Mouse (Mus musculus): Measurements from ENCODE around the gene Selp. TPM values are rescaled to one million over a fixed set of nuclear protein-coding genes. Genes with fewer than 3 reads are reported as not detected.

Selp gene
- polyA plus RNA-seq, 1 experiment from 2014 or later = 0.62 TPM

DNA sequence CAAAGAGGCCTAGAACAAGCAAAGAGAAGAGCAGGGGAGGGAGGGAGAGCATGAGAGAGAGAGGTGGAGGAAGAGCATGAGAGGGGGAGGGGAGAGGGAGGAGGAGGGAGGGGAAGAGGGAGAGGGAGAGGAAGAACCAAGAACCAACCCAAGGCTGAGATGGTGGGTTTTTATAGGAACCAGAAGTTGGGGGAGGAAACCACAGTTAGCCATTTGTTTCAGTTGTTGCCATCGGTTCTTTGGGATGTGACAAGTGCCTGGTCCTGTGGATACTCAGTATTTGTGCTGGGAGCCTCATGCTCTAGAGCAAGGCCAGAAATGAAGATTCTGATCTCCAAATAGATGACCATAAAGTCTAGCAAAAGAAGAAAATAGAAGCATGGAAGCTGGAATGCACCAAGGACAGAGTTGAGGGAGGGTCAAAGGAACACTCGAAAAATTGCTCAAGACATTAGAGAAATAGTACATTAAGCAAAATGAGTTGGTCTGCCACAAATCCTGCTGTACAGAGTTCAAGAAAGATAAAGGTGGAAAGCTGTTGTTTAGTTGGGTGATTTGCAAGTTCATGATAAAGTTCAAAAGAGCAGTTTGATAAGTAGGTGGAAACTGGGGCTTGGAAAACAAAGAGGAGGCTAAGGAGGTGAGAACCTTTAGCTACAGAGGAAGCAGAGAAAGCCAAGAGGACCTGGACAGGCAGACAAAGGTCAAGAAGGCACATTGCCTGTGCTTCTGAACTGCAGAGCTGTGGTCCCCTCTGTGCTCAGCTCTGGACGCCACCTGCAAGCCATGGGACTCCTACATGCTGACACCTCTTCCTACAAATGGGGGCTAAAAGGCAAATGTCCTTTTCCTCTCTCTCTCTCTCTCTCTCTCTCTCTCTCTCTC lies 5.1 kb downstream of the Selp start:
- Histone ChIP-seq H3K4me3 (ENCODE audit: low read depth, low read length) (no peak overlapping the region), H3K4me1 (replicated peaks; ENCODE audit: control insufficient read depth, insufficient read depth) (no peaks in the 10 kb centered on the region), H3K27ac (replicated peaks) (no peak overlapping the region), H3K36me3 (ENCODE audit: control insufficient read depth, insufficient read depth, low read length) (no peaks in the 10 kb centered on the region), H3K9ac (ENCODE audit: low read length) (no peak overlapping the region), H3K4me2 (replicated peaks; ENCODE audit: low read depth) (no peak overlapping the region), H3K27me3 (ENCODE audit: control insufficient read depth, insufficient read depth, low read length) (no peaks in the 10 kb centered on the region), H3K9me3 (ENCODE audit: control insufficient read depth, low read length) (no peaks in the 10 kb centered on the region)
- WGBS = 67% methylated on average over 3 of the region's 3 CpGs
- no peak for ATAC-seq (ENCODE audit: low FRiP score, low TSS enrichment)
- no peak for TF ChIP-seq EP300 (optimal IDR thresholded peaks at IDR 0.05)
- no peak for TF ChIP-seq CTCF (IDR thresholded peaks at IDR 0.05; ENCODE audit: low read depth)
- DNase-seq (ENCODE audit: low spot score) = no peak

GRCm38 (mm10) chr1:164120777-164121158 lies 5.7 kb downstream of the Selp start:
- Histone ChIP-seq H3K4me1 (replicated peaks; ENCODE audit: control insufficient read depth, insufficient read depth) (no peaks in the 10 kb centered on the region), H3K9me3 (ENCODE audit: control insufficient read depth, low read length) (no peaks in the 10 kb centered on the region), H3K9ac (ENCODE audit: low read length) (no peak overlapping the region), H3K4me2 (replicated peaks; ENCODE audit: low read depth) (no peak overlapping the region), H3K36me3 (ENCODE audit: control insufficient read depth, insufficient read depth, low read length) (no peaks in the 10 kb centered on the region), H3K4me3 (ENCODE audit: low read depth, low read length) (no peak overlapping the region), H3K27ac (replicated peaks) (no peak overlapping the region), H3K27me3 (ENCODE audit: control insufficient read depth, insufficient read depth, low read length) (no peaks in the 10 kb centered on the region)
- no peak for DNase-seq (ENCODE audit: low spot score)
- TF ChIP-seq EP300 (optimal IDR thresholded peaks at IDR 0.05) (no peak), CTCF (IDR thresholded peaks at IDR 0.05; ENCODE audit: low read depth) (no peak)
- no peak for ATAC-seq (ENCODE audit: low FRiP score, low TSS enrichment)
- 72% methylated on average over 3 of the region's 3 CpGs for WGBS

- Histone ChIP-seq H3K36me3 (ENCODE audit: control insufficient read depth, insufficient read depth, low read length) (no peaks in the 10 kb centered on the region), H3K4me1 (replicated peaks; ENCODE audit: control insufficient read depth, insufficient read depth) (no peaks in the 10 kb centered on the region), H3K9me3 (ENCODE audit: control insufficient read depth, low read length) (no peaks in the 10 kb centered on the region), H3K9ac (ENCODE audit: low read length) (no peak overlapping the region), H3K27me3 (ENCODE audit: control insufficient read depth, insufficient read depth, low read length) (no peaks in the 10 kb centered on the region), H3K4me2 (replicated peaks; ENCODE audit: low read depth) (no peak overlapping the region), H3K4me3 (ENCODE audit: low read depth, low read length) (no peak overlapping the region), H3K27ac (replicated peaks) (no peak overlapping the region)
- no peak for DNase-seq (ENCODE audit: low spot score)
- no peak for ATAC-seq (ENCODE audit: low FRiP score, low TSS enrichment)
- WGBS = 53% methylated on average over 3 of the region's 3 CpGs
- TF ChIP-seq CTCF (IDR thresholded peaks at IDR 0.05; ENCODE audit: low read depth) (no peak), EP300 (optimal IDR thresholded peaks at IDR 0.05) (no peak)
These were observed 8.8 kb downstream of the Selp start for GRCm38 (mm10) chr1:164123836-164124235.

- no peaks in the 10 kb centered on the region for H3K4me1 ChIP-seq (replicated peaks; ENCODE audit: control insufficient read depth, insufficient read depth)
- DNase-seq (ENCODE audit: low spot score) (no peak), ATAC-seq (ENCODE audit: low FRiP score, low TSS enrichment) (no peak)
- no peak overlapping the region for H3K27ac ChIP-seq (replicated peaks)
- no peaks in the 10 kb centered on the region for H3K36me3 ChIP-seq (ENCODE audit: control insufficient read depth, insufficient read depth, low read length)
- 66% methylated on average over 3 of the region's 3 CpGs for whole genome bisulfite sequencing
- no peaks in the 10 kb centered on the region for H3K9me3 ChIP-seq (ENCODE audit: control insufficient read depth, low read length)
- H3K4me3 ChIP-seq (ENCODE audit: low read depth, low read length) = no peak overlapping the region
- no peaks in the 10 kb centered on the region for H3K27me3 ChIP-seq (ENCODE audit: control insufficient read depth, insufficient read depth, low read length)
- no peak overlapping the region for H3K4me2 ChIP-seq (replicated peaks; ENCODE audit: low read depth)
- H3K9ac ChIP-seq (ENCODE audit: low read length) = no peak overlapping the region
- no peak for TF ChIP-seq EP300 (optimal IDR thresholded peaks at IDR 0.05)
- TF ChIP-seq CTCF (IDR thresholded peaks at IDR 0.05; ENCODE audit: low read depth) = no peak
These were observed 14.9 kb downstream of the Selp start for GRCm38 (mm10) chr1:164130013-164130412.

DNA sequence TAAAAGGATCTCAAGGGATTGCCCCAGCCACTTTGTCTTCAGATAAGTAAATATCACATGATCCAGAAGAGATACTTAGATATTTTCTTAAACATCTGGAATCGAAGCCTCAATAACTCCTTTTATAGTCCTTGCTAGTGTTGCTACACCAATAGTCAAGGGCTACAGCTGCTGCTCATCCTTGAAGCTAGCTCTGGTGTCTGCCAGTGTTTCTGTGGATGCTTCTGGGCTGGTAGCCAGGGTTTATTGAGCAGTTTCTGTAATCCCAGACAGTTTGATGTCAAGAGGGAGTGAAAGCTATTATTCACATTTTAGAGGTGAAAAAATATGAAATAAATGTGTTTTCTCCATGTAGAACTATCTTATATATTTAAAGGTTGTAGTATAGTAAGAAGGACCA lies 17.5 kb downstream of the Selp start:
- no peaks in the 10 kb centered on the region for H3K36me3 ChIP-seq (ENCODE audit: control insufficient read depth, insufficient read depth, low read length)
- DNase-seq (ENCODE audit: low spot score) (no peak), ATAC-seq (ENCODE audit: low FRiP score, low TSS enrichment) (no peak)
- H3K9me3 ChIP-seq (ENCODE audit: control insufficient read depth, low read length) = no peaks in the 10 kb centered on the region
- no peak overlapping the region for H3K4me2 ChIP-seq (replicated peaks; ENCODE audit: low read depth)
- 71% methylated on average over 1 of the region's 1 CpGs for WGBS
- H3K4me3 ChIP-seq (ENCODE audit: low read depth, low read length) = no peak overlapping the region
- H3K27me3 ChIP-seq (ENCODE audit: control insufficient read depth, insufficient read depth, low read length) = no peaks in the 10 kb centered on the region
- H3K27ac ChIP-seq (replicated peaks) = no peak overlapping the region
- no peaks in the 10 kb centered on the region for H3K4me1 ChIP-seq (replicated peaks; ENCODE audit: control insufficient read depth, insufficient read depth)
- no peak overlapping the region for H3K9ac ChIP-seq (ENCODE audit: low read length)
- TF ChIP-seq CTCF (IDR thresholded peaks at IDR 0.05; ENCODE audit: low read depth) (no peak), EP300 (optimal IDR thresholded peaks at IDR 0.05) (no peak)

DNA sequence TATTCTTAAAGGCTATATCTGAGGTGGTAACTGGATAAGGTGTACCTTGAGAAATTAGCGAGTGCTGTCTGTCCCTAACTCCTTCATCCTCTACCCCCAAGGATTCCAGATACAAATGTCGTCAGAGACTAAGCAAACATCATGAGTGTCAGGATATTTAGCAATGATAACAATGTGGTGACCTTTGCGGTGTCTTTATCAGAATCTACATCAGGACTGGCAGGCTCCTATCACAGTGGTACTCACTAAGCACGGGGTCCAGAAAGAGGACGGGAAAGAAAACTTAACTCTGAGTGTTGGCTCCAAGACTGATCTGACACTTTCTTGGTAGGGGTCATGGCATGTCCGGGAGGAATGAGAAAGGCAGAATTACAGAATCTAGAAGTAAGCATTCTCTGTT lies 19.0 kb downstream of the Selp start:
- Histone ChIP-seq H3K27me3 (ENCODE audit: control insufficient read depth, insufficient read depth, low read length) (no peaks in the 10 kb centered on the region), H3K4me1 (replicated peaks; ENCODE audit: control insufficient read depth, insufficient read depth) (no peaks in the 10 kb centered on the region), H3K4me3 (ENCODE audit: low read depth, low read length) (no peak overlapping the region), H3K36me3 (ENCODE audit: control insufficient read depth, insufficient read depth, low read length) (no peaks in the 10 kb centered on the region), H3K9ac (ENCODE audit: low read length) (no peak overlapping the region), H3K4me2 (replicated peaks; ENCODE audit: low read depth) (no peak overlapping the region), H3K27ac (replicated peaks) (no peak overlapping the region), H3K9me3 (ENCODE audit: control insufficient read depth, low read length) (no peaks in the 10 kb centered on the region)
- WGBS = 58% methylated on average over 6 of the region's 6 CpGs
- ATAC-seq (ENCODE audit: low FRiP score, low TSS enrichment) = no peak
- no peak for TF ChIP-seq CTCF (IDR thresholded peaks at IDR 0.05; ENCODE audit: low read depth)
- no peak for TF ChIP-seq EP300 (optimal IDR thresholded peaks at IDR 0.05)
- DNase-seq (ENCODE audit: low spot score) = no peak

All from stomach, postnatal 0 days (tissue).